Mouse (Mus musculus) bone marrow, adult 2 months (tissue): ENCODE measurements around the gene Mif4gd.

ENCODE experiments used
- CTCF ChIP-seq: fragments of 200-500 bp; IDR thresholded peaks from 2 replicates; pipeline ENCODE4 v1.5.1; 2011; ENCODE audit warnings: low read length, control low read depth; ENCODE audit not compliant: control insufficient read depth, insufficient read depth
- POLR2A ChIP-seq: fragments of 200-500 bp; IDR thresholded peaks from 2 replicates; pipeline ENCODE4 v1.6.1; 2011; ENCODE audit warnings: low read depth, mild to moderate bottlenecking, control low read depth, low read length, borderline replicate concordance; ENCODE audit not compliant: control insufficient read depth

GRCm38 (mm10) chr11:115584376-115585073 is 28.2 kb downstream of the Mif4gd start:
- no peak for TF ChIP-seq CTCF
- TF ChIP-seq POLR2A: no peak
